ENCODE assay signal across 8 mouse cellular contexts in the genomic region with DNA sequence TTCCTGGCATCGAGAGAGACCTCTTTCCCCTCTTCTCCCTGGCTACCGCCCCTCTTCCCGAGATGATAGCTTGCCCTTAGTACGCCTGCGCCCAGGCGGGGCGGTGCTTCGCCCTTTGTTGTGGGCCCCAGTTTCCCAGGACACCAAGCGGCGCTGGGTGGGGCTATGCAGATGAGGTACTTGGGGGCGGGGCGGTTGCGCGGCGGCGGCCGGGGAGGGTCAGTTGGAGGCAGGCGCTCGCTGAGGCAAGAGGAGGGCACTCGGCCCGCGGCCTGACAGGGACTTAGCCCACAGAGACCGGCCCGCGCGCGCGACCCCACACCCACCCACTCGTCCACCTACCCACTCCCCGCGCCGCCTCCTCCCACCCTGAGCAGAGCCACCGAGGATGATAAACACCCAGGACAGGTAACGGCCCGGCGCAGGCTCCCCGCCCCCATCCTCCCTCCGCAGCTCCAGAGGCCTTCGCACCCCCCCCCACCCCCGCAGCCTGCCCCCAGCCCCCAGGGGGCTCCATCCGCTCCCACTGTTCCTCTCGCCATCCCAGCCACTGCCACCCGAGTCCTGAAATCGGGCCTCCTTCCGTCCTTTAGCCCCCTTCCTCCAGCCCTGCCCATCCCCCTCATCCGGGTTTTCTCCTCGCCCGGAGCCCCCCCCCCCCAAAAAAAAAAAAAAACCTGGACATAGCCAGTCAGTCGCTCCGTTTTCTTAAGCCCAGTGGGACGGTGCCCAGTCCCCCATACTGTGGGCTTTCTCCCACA. TPM values are rescaled to one million over a fixed set of nuclear protein-coding genes. Genes with fewer than 3 reads are reported as not detected.
DNase-seq lines count a peak whose midpoint lies in the region; ATAC-seq and TF ChIP-seq lines count a peak whose summit lies in the region.

No protein-coding gene starts in this region.

- no peaks in the 10 kb centered on the region for H3K27me3 ChIP-seq in CH12.LX (replicated peaks)
- no peaks in the 10 kb centered on the region for H3K27me3 ChIP-seq in forebrain, embryonic 12.5 days
- no peaks in the 10 kb centered on the region for H3K27me3 ChIP-seq in liver, postnatal 0 days (ENCODE audit: insufficient read depth, low read length)
- H3K27me3 ChIP-seq in neural tube, embryonic 14.5 days (ENCODE audit: control insufficient read depth, insufficient read depth, low read length): no peaks in the 10 kb centered on the region

- no peak for TF ChIP-seq RAD21 in CH12.LX (IDR thresholded peaks at IDR 0.05; ENCODE audit: low read depth, low read length)

- peak; percentile 99 for ATAC-seq in forebrain, embryonic 12.5 days (ENCODE audit: low FRiP score)
- ATAC-seq in liver, postnatal 0 days: peak; percentile 97
- peak; percentile 96 for ATAC-seq in neural tube, embryonic 14.5 days (ENCODE audit: low read depth)

- no peak overlapping the region for H3K27ac ChIP-seq in CH12.LX (ENCODE audit: insufficient read depth, low read depth)
- H3K27ac ChIP-seq in forebrain, embryonic 12.5 days: peak overlapping the region; percentile 65
- H3K27ac ChIP-seq in liver, postnatal 0 days (ENCODE audit: low read depth): peak overlapping the region; percentile 60
- peak overlapping the region; percentile 71 for H3K27ac ChIP-seq in neural tube, embryonic 14.5 days (ENCODE audit: low read depth, low read length)

- no peak for TF ChIP-seq CTCF in CH12.LX (conservative IDR thresholded peaks at IDR 0.05 in 1 of 2, IDR thresholded peaks at IDR 0.05 in 1 of 2; ENCODE audit: low read depth in 2 of 2, low read length in 2 of 2)
- no peak for TF ChIP-seq CTCF in liver, postnatal 0 days (IDR thresholded peaks at IDR 0.05; ENCODE audit: low read depth)

- 0% methylated on average over 39 of the region's 51 CpGs for WGBS in forebrain, embryonic 12.5 days
- 2% methylated on average over 47 of the region's 51 CpGs for WGBS in large intestine, adult 2 months
- under 1% methylated on average over 32 of the region's 51 CpGs for WGBS in liver, postnatal 0 days (ENCODE audit: insufficient replicate concordance)
- 0% methylated on average over 32 of the region's 51 CpGs for WGBS in neural tube, embryonic 14.5 days

- peaks cover 4% of the 10 kb centered on the region for H3K79me2 ChIP-seq in CH12.LX (replicated peaks; ENCODE audit: control insufficient read depth, extremely low read depth, insufficient read depth, poor library complexity, severe bottlenecking)

- peaks cover 6 to 51% of the 10 kb centered on the region in 2 experiments for H3K4me1 ChIP-seq in CH12.LX (ENCODE audit: control insufficient read depth in 1 of 2, insufficient read depth in 2 of 2)
- H3K4me1 ChIP-seq in forebrain, embryonic 12.5 days: peaks cover 49% of the 10 kb centered on the region
- peaks cover 48% of the 10 kb centered on the region for H3K4me1 ChIP-seq in liver, postnatal 0 days (ENCODE audit: insufficient read depth)
- peaks cover 40% of the 10 kb centered on the region for H3K4me1 ChIP-seq in neural tube, embryonic 14.5 days (ENCODE audit: control insufficient read depth, insufficient read depth, low read length)

- TF ChIP-seq POLR2A in CH12.LX (IDR thresholded peaks at IDR 0.05; ENCODE audit: low read depth, low read length): peak; percentile 77

- intact Hi-C loops in heart, postnatal 10 days (cut with DNase I): no loop called here

- peak; percentile 92 for DNase-seq in CH12.LX (ENCODE audit: extremely low read depth)
- DNase-seq in c-Kit-positive CD71-positive TER-119-negative erythroid progenitor cells, embryonic 14.5 days (ENCODE audit: low read depth): peak; percentile 91
- DNase-seq in heart, postnatal 10 days: peak; percentile 98 to 99
- DNase-seq in large intestine, adult 2 months (ENCODE audit: low read depth, low spot score): peak; percentile 82
- peak; percentile 99 for DNase-seq in liver, postnatal 0 days
- peak; percentile 99 for DNase-seq in testis, postnatal 10 days (ENCODE audit: low spot score)

- no peaks in the 10 kb centered on the region for H3K9me3 ChIP-seq in CH12.LX (replicated peaks; ENCODE audit: low read length)
- no peaks in the 10 kb centered on the region for H3K9me3 ChIP-seq in forebrain, embryonic 12.5 days
- H3K9me3 ChIP-seq in liver, postnatal 0 days (ENCODE audit: low read length): no peaks in the 10 kb centered on the region
- H3K9me3 ChIP-seq in neural tube, embryonic 14.5 days (ENCODE audit: control insufficient read depth, low read length): no peaks in the 10 kb centered on the region

- H3K36me3 ChIP-seq in CH12.LX (replicated peaks in 1 of 2; ENCODE audit: control insufficient read depth in 1 of 2, insufficient read depth in 1 of 2, low read length in 1 of 2): peaks cover 0 to 25% of the 10 kb centered on the region in 2 experiments
- peaks cover 5% of the 10 kb centered on the region; the same call in 1 of the 2 replicates for H3K36me3 ChIP-seq in forebrain, embryonic 12.5 days (replicated peaks)
- H3K36me3 ChIP-seq in liver, postnatal 0 days (replicated peaks; ENCODE audit: insufficient read depth, low read length): no peaks in the 10 kb centered on the region
- no peaks in the 10 kb centered on the region for H3K36me3 ChIP-seq in neural tube, embryonic 14.5 days (ENCODE audit: control insufficient read depth, insufficient read depth, low read length)

- dilution Hi-C loops in CH12.LX (cut with MboI; ENCODE audit: extremely low pct_ligation_motif_present, extremely low pct_unique_long_range_greater_than_20kb, low sequenced_read_pairs): no loop called here

- H3K4me3 ChIP-seq in CH12.LX (replicated peaks in 1 of 3; ENCODE audit: low read depth in 2 of 3, low read length in 2 of 3, poor library complexity in 1 of 3): peak overlapping the region; percentile 59 to 82 (median 77)
- peak overlapping the region; percentile 80 for H3K4me3 ChIP-seq in forebrain, embryonic 12.5 days (replicated peaks)
- H3K4me3 ChIP-seq in liver, postnatal 0 days (ENCODE audit: low read depth, low read length): peak overlapping the region; percentile 73
- H3K4me3 ChIP-seq in neural tube, embryonic 14.5 days (ENCODE audit: low read depth, low read length): peak overlapping the region; percentile 57

- in situ Hi-C loops in CH12.LX (cut with MboI; ENCODE audit: low pct_ligation_motif_present, low pct_unique_long_range_greater_than_20kb, low sequenced_read_pairs): no loop called here

- peak overlapping the region; percentile 77 for H3K9ac ChIP-seq in CH12.LX (ENCODE audit: insufficient read depth, low read depth)
- H3K9ac ChIP-seq in forebrain, embryonic 12.5 days: peak overlapping the region; percentile 91
- H3K9ac ChIP-seq in liver, postnatal 0 days (replicated peaks): peak overlapping the region; percentile 82
- peak overlapping the region; percentile 85 for H3K9ac ChIP-seq in neural tube, embryonic 14.5 days (replicated peaks; ENCODE audit: low read depth, low read length)

- no peak for TF ChIP-seq EP300 in CH12.LX (IDR thresholded peaks at IDR 0.05; ENCODE audit: low read length)
- no peak for TF ChIP-seq EP300 in liver, postnatal 0 days (IDR thresholded peaks at IDR 0.05; ENCODE audit: low read depth)

- H3K4me2 ChIP-seq in CH12.LX (ENCODE audit: insufficient read depth, low read depth, poor library complexity, severe bottlenecking): peak overlapping the region; percentile 99
- peak overlapping the region; percentile 84 for H3K4me2 ChIP-seq in forebrain, embryonic 12.5 days
- peak overlapping the region; percentile 88 for H3K4me2 ChIP-seq in liver, postnatal 0 days (ENCODE audit: low read depth, low read length)
- H3K4me2 ChIP-seq in neural tube, embryonic 14.5 days (ENCODE audit: low read depth, low read length): peak overlapping the region; percentile 73

TF ChIP-seq in CH12.LX, 34 proteins besides CTCF, POLR2A, EP300 and RAD21 (continues in another document):
- TF ChIP-seq MEF2A (IDR thresholded peaks at IDR 0.05; ENCODE audit: borderline replicate concordance, low read depth, low read length) (0 out of 2 replicates have a peak, but pooled peaks have one; percentile 11), MAX (IDR thresholded peaks at IDR 0.05; ENCODE audit: low read length) (no peak), E2F4 (IDR thresholded peaks at IDR 0.05; ENCODE audit: insufficient replicate concordance, low read depth, low read length) (no peak), ZNF384 (IDR thresholded peaks at IDR 0.05; ENCODE audit: low read depth, low read length) (no peak), MXI1 (IDR thresholded peaks at IDR 0.05; ENCODE audit: low read depth, low read length) (no peak), USF2 (conservative IDR thresholded peaks at IDR 0.05; ENCODE audit: low read depth, low read length) (no peak), SMC3 (IDR thresholded peaks at IDR 0.05; ENCODE audit: low read depth, low read length) (no peak), JUND (conservative IDR thresholded peaks at IDR 0.05; ENCODE audit: low read depth, low read length) (no peak), USF1 (IDR thresholded peaks at IDR 0.05; ENCODE audit: low read depth, low read length) (no peak), RCOR1 (conservative IDR thresholded peaks at IDR 0.05; ENCODE audit: low read depth, low read length) (no peak), MYC (IDR thresholded peaks at IDR 0.05; ENCODE audit: low read depth, low read length) (no peak), POLR2AphosphoS2 (IDR thresholded peaks at IDR 0.05; ENCODE audit: low read depth, low read length) (0 out of 2 replicates have a peak, but pooled peaks have one; percentile 30), BHLHE40 (IDR thresholded peaks at IDR 0.05; ENCODE audit: low read depth, low read length) (no peak), CHD2 (IDR thresholded peaks at IDR 0.05; ENCODE audit: low read length) (no peak)

RNA-seq across cellular contexts. Expression of a gene that starts 8.7 kb away (rescaled TPM):
- total RNA-seq in CH12.LX (2012; rRNA removed) (30.2 and 30.9 TPM in 2 replicates), CH12.LX (2014; rRNA removed) (35.3 and 38.9 TPM in 2 replicates)
- 55.7 and 61.4 TPM in 2 replicates for polyA plus RNA-seq in CH12.LX (2012; ENCODE audit: insufficient read length, low read depth)
- 247 and 249 TPM in 2 replicates for polyA plus RNA-seq in forebrain, embryonic 12.5 days (2016; fragmentation: Nextera tagmentation; extraction: Ambion mirVana)
- 100 to 1,000 TPM; 269 to 276 TPM for total RNA-seq in heart, postnatal 10 days (2021)
- 36.6 and 41.7 TPM in 2 replicates for polyA plus RNA-seq in large intestine, adult 2 months (2012; rRNA removed)
- 50.9 and 52.8 TPM in 2 replicates for polyA plus RNA-seq in liver, postnatal 0 days (2015; fragmentation: Nextera tagmentation; extraction: Ambion mirVana)
- 254 and 315 TPM in 2 replicates for polyA plus RNA-seq in neural tube, embryonic 14.5 days (2014; fragmentation: Nextera tagmentation; extraction: Ambion mirVana)

RNA-seq across cellular contexts. Expression of a gene that starts 47.1 kb away (rescaled TPM):
- total RNA-seq in CH12.LX (2012; rRNA removed): 0.13 TPM in 1 of 2 replicates, not detected in the other
- total RNA-seq in CH12.LX (2014; rRNA removed): not detected in 2 replicates
- 0.34 and 0.95 TPM in 2 replicates for polyA plus RNA-seq in CH12.LX (2012; ENCODE audit: insufficient read length, low read depth)
- 9.9 and 10.5 TPM in 2 replicates for polyA plus RNA-seq in forebrain, embryonic 12.5 days (2016; fragmentation: Nextera tagmentation; extraction: Ambion mirVana)
- 10 to 100 TPM; 54.4 to 57.7 TPM for total RNA-seq in heart, postnatal 10 days (2021)
- 23.4 and 27.7 TPM in 2 replicates for polyA plus RNA-seq in large intestine, adult 2 months (2012; rRNA removed)
- 23.5 and 26.1 TPM in 2 replicates for polyA plus RNA-seq in liver, postnatal 0 days (2015; fragmentation: Nextera tagmentation; extraction: Ambion mirVana)
- polyA plus RNA-seq in neural tube, embryonic 14.5 days (2014; fragmentation: Nextera tagmentation; extraction: Ambion mirVana): 2.5 and 3.9 TPM in 2 replicates
